In the genomic region with DNA sequence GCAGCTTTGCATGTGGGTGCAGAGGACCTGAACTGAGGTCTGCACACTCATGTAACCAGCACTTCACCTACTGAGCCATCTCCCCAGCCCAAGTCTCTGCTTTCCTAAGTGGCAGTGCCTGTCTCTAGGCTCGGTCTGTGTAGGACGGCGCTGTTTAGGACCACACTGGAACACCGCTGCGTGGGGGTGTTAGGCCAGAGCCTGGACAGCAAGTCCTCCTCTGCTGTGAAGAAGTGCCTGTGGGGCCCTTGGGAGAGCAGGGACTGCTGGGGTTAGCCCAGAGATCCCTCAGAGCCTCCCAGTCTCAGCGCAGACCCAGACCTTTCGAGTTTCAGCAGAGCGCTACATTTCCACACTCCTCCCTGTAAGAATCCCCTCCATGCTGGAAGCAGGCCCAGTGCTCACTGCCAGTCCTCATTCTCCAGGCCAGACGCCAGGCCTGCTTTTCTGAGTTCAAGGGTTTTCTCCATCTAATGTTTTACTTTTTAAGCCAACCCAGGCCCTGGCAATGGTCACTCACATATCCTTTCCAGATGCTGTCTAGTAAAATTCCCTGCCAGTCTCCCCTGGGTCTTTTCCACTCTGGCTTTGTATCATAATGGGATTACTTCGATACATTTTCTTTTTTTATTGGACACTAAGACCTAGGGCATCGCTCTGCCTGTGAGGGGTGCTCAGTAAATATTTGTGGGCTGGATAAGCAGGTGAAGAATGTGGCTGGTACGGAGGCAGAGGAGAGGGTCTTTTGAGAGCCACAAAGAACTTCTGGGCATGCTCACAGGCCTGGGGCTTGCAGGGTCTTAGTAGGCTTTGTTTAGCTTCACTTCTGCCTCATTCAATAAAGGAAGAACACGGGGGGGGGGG, we compare ENCODE assay signal across 14 mouse cellular contexts. TPM values are rescaled to one million over a fixed set of nuclear protein-coding genes. Genes with fewer than 3 reads are reported as not detected.
A peak's percentile ranks its signal among the peaks of the same experiment; 100 is the strongest.
DNase-seq lines count a peak whose midpoint lies in the region; ATAC-seq and TF ChIP-seq lines count a peak whose summit lies in the region.
"Had no signal": no experiment of that assay in that cellular context is flagged by ENCODE, and none has a peak within 500 bp of the region (broad histone marks: within the 10 kb centered on the region; RNA-seq: fewer than 3 reads in every experiment).

No protein-coding gene starts in this region.

- DNase-seq in adrenal gland, postnatal 10 days: peak; percentile 37
- DNase-seq in adrenal gland, postnatal 25 days: no peak
- peak; percentile 25 to 32 for DNase-seq in heart, postnatal 10 days
- peak; percentile 40 for DNase-seq in right cerebral cortex, postnatal 4 days
- no peak for DNase-seq in right cerebral cortex, postnatal 25 days
- peak; percentile 55 for DNase-seq in midbrain, postnatal 0 days (ENCODE audit: low spot score)
- no peak for DNase-seq in embryo, embryonic 10 days (ENCODE audit: low spot score)
- DNase-seq: adrenal gland, adult 8-10 months; cerebellum, adult 2 months; liver, embryonic 13.5 days had no signal

- no peak overlapping the region for H3K27ac ChIP-seq in heart, embryonic 12.5 days (ENCODE audit: poor library complexity, severe bottlenecking)
- no peak overlapping the region for H3K27ac ChIP-seq in midbrain, postnatal 0 days (ENCODE audit: low read depth, low read length)
- H3K27ac ChIP-seq: liver, embryonic 13.5 days had no signal

- 78% methylated on average over 13 of the region's 13 CpGs for WGBS in heart, embryonic 12.5 days
- WGBS in midbrain, postnatal 0 days: 56% methylated on average over 13 of the region's 13 CpGs

- 0 out of 2 replicates have a peak, but pooled peaks cover 5% of the 10 kb centered on the region for H3K9me3 ChIP-seq in heart, embryonic 12.5 days (replicated peaks)
- H3K9me3 ChIP-seq in midbrain, postnatal 0 days (ENCODE audit: low read length): no peaks in the 10 kb centered on the region

- intact Hi-C loops in heart, postnatal 10 days (cut with DNase I): no loop called here

- no peak overlapping the region for H3K4me2 ChIP-seq in heart, embryonic 12.5 days
- H3K4me2 ChIP-seq in midbrain, postnatal 0 days (ENCODE audit: low read depth, low read length, poor library complexity, severe bottlenecking): no peak overlapping the region
- H3K4me2 ChIP-seq: liver, embryonic 13.5 days had no signal

- TF ChIP-seq CTCF in midbrain, postnatal 0 days (IDR thresholded peaks at IDR 0.05): no peak

- H3K9ac ChIP-seq in heart, embryonic 12.5 days: no peak overlapping the region
- H3K9ac ChIP-seq in midbrain, postnatal 0 days (replicated peaks; ENCODE audit: low read length, poor library complexity, severe bottlenecking): no peak overlapping the region
- H3K9ac ChIP-seq: liver, embryonic 13.5 days had no signal

- no peaks in the 10 kb centered on the region for H3K4me1 ChIP-seq in heart, embryonic 12.5 days (replicated peaks)
- no peaks in the 10 kb centered on the region for H3K4me1 ChIP-seq in midbrain, postnatal 0 days (ENCODE audit: insufficient read depth, low read length)

- H3K4me3 ChIP-seq in heart, embryonic 12.5 days: no peak overlapping the region
- H3K4me3 ChIP-seq in midbrain, postnatal 0 days (ENCODE audit: low read depth, low read length): no peak overlapping the region
- H3K4me3 ChIP-seq: liver, embryonic 13.5 days had no signal

- H3K36me3 ChIP-seq in heart, embryonic 12.5 days: no peaks in the 10 kb centered on the region
- no peaks in the 10 kb centered on the region for H3K36me3 ChIP-seq in midbrain, postnatal 0 days (ENCODE audit: insufficient read depth, low read length)
- H3K36me3 ChIP-seq: G1E; liver, embryonic 13.5 days had no signal

- H3K27me3 ChIP-seq in heart, embryonic 12.5 days (replicated peaks): peaks cover 21% of the 10 kb centered on the region
- no peaks in the 10 kb centered on the region for H3K27me3 ChIP-seq in midbrain, postnatal 0 days (ENCODE audit: insufficient read depth, low read length)
- H3K27me3 ChIP-seq: liver, embryonic 13.5 days had no signal

- no peak for ATAC-seq in heart, embryonic 12.5 days (ENCODE audit: insufficient number of reproducible peaks, low FRiP score)
- ATAC-seq in midbrain, postnatal 0 days (ENCODE audit: low FRiP score): no peak

RNA-seq across cellular contexts. Expression of a gene that starts 20.4 kb away (rescaled TPM):
- 1 to 10 TPM; 1.3 to 1.6 TPM for total RNA-seq in adrenal gland, postnatal 10 days (2021)
- total RNA-seq in adrenal gland, postnatal 25 days (2021): not detected in 2 replicates
- under 1 TPM in 1 of 2 experiments, not detected in 1; 0.12 TPM for total RNA-seq in heart, postnatal 10 days (2021)
- polyA plus RNA-seq in heart, embryonic 12.5 days (2016; fragmentation: Nextera tagmentation; extraction: Ambion mirVana): 0.18 and 0.23 TPM in 2 replicates
- total RNA-seq in midbrain, postnatal 0 days (2014; rRNA removed): 0.19 and 0.22 TPM in 2 replicates
- 0.14 and 0.23 TPM in 2 replicates for polyA plus RNA-seq in midbrain, postnatal 0 days (2015; fragmentation: Nextera tagmentation; extraction: Ambion mirVana)
- total RNA-seq: adrenal gland, adult 8-10 months had no signal
- polyA plus RNA-seq: G1E had no signal

RNA-seq across cellular contexts. Expression of a gene that starts 37.5 kb away (rescaled TPM):
- total RNA-seq in adrenal gland, postnatal 10 days (2021): 1 to 10 TPM; 2.6 to 4.0 TPM
- not detected in 2 replicates for total RNA-seq in adrenal gland, postnatal 25 days (2021)
- total RNA-seq in heart, postnatal 10 days (2021): not detected
- 0.27 and 0.31 TPM in 2 replicates for polyA plus RNA-seq in heart, embryonic 12.5 days (2016; fragmentation: Nextera tagmentation; extraction: Ambion mirVana)
- not detected in 2 replicates for total RNA-seq in midbrain, postnatal 0 days (2014; rRNA removed)
- polyA plus RNA-seq in midbrain, postnatal 0 days (2015; fragmentation: Nextera tagmentation; extraction: Ambion mirVana): not detected in 2 replicates
- total RNA-seq: adrenal gland, adult 8-10 months; G1E; heart, postnatal 14 days; layer of hippocampus, adult 8-10 months had no signal
- polyA plus RNA-seq: cerebellum, adult 2 months; G1E had no signal

RNA-seq across cellular contexts. Expression of a gene that starts 56.3 kb away (rescaled TPM):
- not detected for total RNA-seq in adrenal gland, postnatal 10 days (2021)
- not detected in 2 replicates for total RNA-seq in adrenal gland, postnatal 25 days (2021)
- under 1 TPM; 0.07 to 0.17 TPM for total RNA-seq in heart, postnatal 10 days (2021)
- polyA plus RNA-seq in heart, embryonic 12.5 days (2016; fragmentation: Nextera tagmentation; extraction: Ambion mirVana): 0.76 and 0.80 TPM in 2 replicates
- total RNA-seq in midbrain, postnatal 0 days (2014; rRNA removed): 0.82 and 1.1 TPM in 2 replicates
- 1.4 TPM in 2 replicates for polyA plus RNA-seq in midbrain, postnatal 0 days (2015; fragmentation: Nextera tagmentation; extraction: Ambion mirVana)
- polyA plus RNA-seq: G1E had no signal

RNA-seq across cellular contexts. Expression of a gene that starts 56.3 kb away (rescaled TPM):
- 10 to 100 TPM; 70.6 to 71.1 TPM for total RNA-seq in adrenal gland, postnatal 10 days (2021)
- total RNA-seq in adrenal gland, postnatal 25 days (2021): 67.7 and 74.7 TPM in 2 replicates
- total RNA-seq in heart, postnatal 10 days (2021): 10 to 100 TPM; 39.8 to 49.6 TPM
- polyA plus RNA-seq in heart, embryonic 12.5 days (2016; fragmentation: Nextera tagmentation; extraction: Ambion mirVana): 96.7 and 103 TPM in 2 replicates
- total RNA-seq in midbrain, postnatal 0 days (2014; rRNA removed): 29.4 and 40.7 TPM in 2 replicates
- polyA plus RNA-seq in midbrain, postnatal 0 days (2015; fragmentation: Nextera tagmentation; extraction: Ambion mirVana): 76.7 and 83.8 TPM in 2 replicates

Comparison
In these comparisons a context has a peak if more than half of its experiments do, and no peak if none do; other contexts are left out.
1. DNase-seq: peak in adrenal gland, postnatal 10 days (single experiment), heart, postnatal 10 days (2 of 2), right cerebral cortex, postnatal 4 days (single experiment) and midbrain, postnatal 0 days (single experiment); none in adrenal gland, postnatal 25 days (single experiment), right cerebral cortex, postnatal 25 days (single experiment) and embryo, embryonic 10 days (single experiment).